Mouse (Mus musculus): ENCODE results near the gene Vmn1r31.

Gene Vmn1r31

GRCm38 (mm10) chr6:58475230-58475629 lies at the start of gene Vmn1r31:
TSS of gene Vmn1r31 (minus strand) at chr6:58475330.
- no peak for TF ChIP-seq GATA4 (IDR thresholded peaks at IDR 0.05; ENCODE audit: insufficient replicate concordance, low read length)

- TF ChIP-seq GATA4 (IDR thresholded peaks at IDR 0.05; ENCODE audit: insufficient replicate concordance, low read length), result no peak
Observed at GRCm38 (mm10) chr6:58443285-58443684, 31.8 kb downstream of the Vmn1r31 start, which contains the start of gene Vmn1r30. TSS of gene Vmn1r30 (minus strand) at chr6:58443385.

Measured in liver, adult (tissue).